Mouse (Mus musculus): ENCODE results near the gene Mex3d. TPM values are rescaled to one million over a fixed set of nuclear protein-coding genes. Genes with fewer than 3 reads are reported as not detected.

The Mex3d gene
- polyA plus RNA-seq, 1 experiment: 0.53 TPM

- peaks cover 7% of the 10 kb centered on the region for H3K9me3 ChIP-seq (ENCODE audit: control insufficient read depth, low read length)
- no peak for TF ChIP-seq GATA1 (IDR thresholded peaks at IDR 0.05; ENCODE audit: low read length)
- no peak for TF ChIP-seq TAL1 (IDR thresholded peaks at IDR 0.05; ENCODE audit: low read length)
- no peak overlapping the region for H3K4me3 ChIP-seq (replicated peaks)
- H3K36me3 ChIP-seq (ENCODE audit: control insufficient read depth): no peaks in the 10 kb centered on the region
- peaks cover 56% of the 10 kb centered on the region for H3K27me3 ChIP-seq (ENCODE audit: control insufficient read depth)
- peaks cover 2% of the 10 kb centered on the region for H3K4me1 ChIP-seq (ENCODE audit: control insufficient read depth)
Observed at GRCm38 (mm10) chr10:80369995-80370747, 17.3 kb downstream of the Mex3d start.

GRCm38 (mm10) chr10:80368392-80368791 lies 19.1 kb downstream of the Mex3d start:
- peaks cover 72% of the 10 kb centered on the region for H3K27me3 ChIP-seq (ENCODE audit: control insufficient read depth)
- H3K4me3 ChIP-seq (replicated peaks): no peak overlapping the region
- TF ChIP-seq GATA1 (IDR thresholded peaks at IDR 0.05; ENCODE audit: low read length) (no peak), TAL1 (IDR thresholded peaks at IDR 0.05; ENCODE audit: low read length) (no peak)
- no peaks in the 10 kb centered on the region for H3K36me3 ChIP-seq (ENCODE audit: control insufficient read depth)
- H3K9me3 ChIP-seq (ENCODE audit: control insufficient read depth, low read length): peaks cover 7% of the 10 kb centered on the region
- peaks cover 2% of the 10 kb centered on the region for H3K4me1 ChIP-seq (ENCODE audit: control insufficient read depth)

DNA sequence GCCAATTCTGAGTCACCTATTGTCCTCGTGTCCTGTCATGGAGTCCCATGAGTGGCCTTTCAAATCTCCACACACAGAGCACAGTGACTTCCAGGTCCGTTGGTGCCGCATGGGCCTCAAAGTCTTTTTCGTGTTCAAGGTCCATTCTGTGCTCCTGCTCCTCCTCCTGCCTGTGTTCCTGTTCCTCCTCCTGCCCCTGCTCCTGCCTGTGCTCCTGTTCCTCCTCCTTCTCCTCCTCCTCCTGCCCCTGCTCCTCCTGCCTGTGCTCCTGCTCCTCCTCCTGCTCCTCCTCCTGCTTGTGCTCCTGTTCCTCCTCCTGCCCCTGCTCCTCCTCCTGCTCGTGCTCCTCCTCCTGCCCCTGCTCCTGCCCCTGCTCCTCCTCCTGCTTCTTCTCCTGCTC lies 19.5 kb downstream of the Mex3d start:
- H3K4me1 ChIP-seq (ENCODE audit: control insufficient read depth): peaks cover 2% of the 10 kb centered on the region
- H3K36me3 ChIP-seq (ENCODE audit: control insufficient read depth): no peaks in the 10 kb centered on the region
- peaks cover 7% of the 10 kb centered on the region for H3K9me3 ChIP-seq (ENCODE audit: control insufficient read depth, low read length)
- no peak overlapping the region for H3K4me3 ChIP-seq (replicated peaks)
- no peak for TF ChIP-seq TAL1 (IDR thresholded peaks at IDR 0.05; ENCODE audit: low read length)
- TF ChIP-seq GATA1 (IDR thresholded peaks at IDR 0.05; ENCODE audit: low read length): no peak
- H3K27me3 ChIP-seq (ENCODE audit: control insufficient read depth): peaks cover 72% of the 10 kb centered on the region

GRCm38 (mm10) chr10:80365736-80366135 lies 21.7 kb downstream of the Mex3d start:
- H3K27me3 ChIP-seq (ENCODE audit: control insufficient read depth): peaks cover 74% of the 10 kb centered on the region
- no peak overlapping the region for H3K4me3 ChIP-seq (replicated peaks)
- no peaks in the 10 kb centered on the region for H3K36me3 ChIP-seq (ENCODE audit: control insufficient read depth)
- TF ChIP-seq GATA1 (IDR thresholded peaks at IDR 0.05; ENCODE audit: low read length) (no peak), TAL1 (IDR thresholded peaks at IDR 0.05; ENCODE audit: low read length) (no peak)
- no peaks in the 10 kb centered on the region; the same call in 1 of the 2 replicates for H3K4me1 ChIP-seq (ENCODE audit: control insufficient read depth)
- peaks cover 14% of the 10 kb centered on the region for H3K9me3 ChIP-seq (ENCODE audit: control insufficient read depth, low read length)

DNA sequence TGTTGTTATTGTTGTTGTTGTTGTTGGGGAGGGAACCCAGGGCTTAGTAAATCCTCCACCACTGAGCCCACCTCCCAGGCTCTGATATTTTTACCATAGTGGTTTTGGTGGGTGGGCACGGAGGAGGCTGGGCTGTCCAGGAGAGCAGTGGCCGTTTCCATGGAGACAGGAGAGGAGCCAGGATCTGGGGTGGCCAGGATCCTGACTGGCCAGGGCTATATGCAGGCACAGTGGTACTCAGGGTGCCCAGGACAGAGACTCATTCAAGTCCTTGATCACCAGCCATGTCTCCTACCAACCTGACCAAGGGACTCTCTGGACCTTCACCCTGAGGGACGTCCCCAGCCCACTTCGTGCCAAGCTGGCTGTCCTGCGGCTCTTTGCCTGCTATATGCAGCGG lies 23.7 kb downstream of the Mex3d start:
- peaks cover 85% of the 10 kb centered on the region for H3K27me3 ChIP-seq (ENCODE audit: control insufficient read depth)
- no peaks in the 10 kb centered on the region for H3K36me3 ChIP-seq (ENCODE audit: control insufficient read depth)
- H3K9me3 ChIP-seq (ENCODE audit: control insufficient read depth, low read length): peaks cover 13% of the 10 kb centered on the region
- H3K4me1 ChIP-seq (ENCODE audit: control insufficient read depth): no peaks in the 10 kb centered on the region; the same call in 1 of the 2 replicates
- no peak overlapping the region for H3K4me3 ChIP-seq (replicated peaks)
- TF ChIP-seq GATA1 (IDR thresholded peaks at IDR 0.05; ENCODE audit: low read length) (no peak), TAL1 (IDR thresholded peaks at IDR 0.05; ENCODE audit: low read length) (no peak)

DNA sequence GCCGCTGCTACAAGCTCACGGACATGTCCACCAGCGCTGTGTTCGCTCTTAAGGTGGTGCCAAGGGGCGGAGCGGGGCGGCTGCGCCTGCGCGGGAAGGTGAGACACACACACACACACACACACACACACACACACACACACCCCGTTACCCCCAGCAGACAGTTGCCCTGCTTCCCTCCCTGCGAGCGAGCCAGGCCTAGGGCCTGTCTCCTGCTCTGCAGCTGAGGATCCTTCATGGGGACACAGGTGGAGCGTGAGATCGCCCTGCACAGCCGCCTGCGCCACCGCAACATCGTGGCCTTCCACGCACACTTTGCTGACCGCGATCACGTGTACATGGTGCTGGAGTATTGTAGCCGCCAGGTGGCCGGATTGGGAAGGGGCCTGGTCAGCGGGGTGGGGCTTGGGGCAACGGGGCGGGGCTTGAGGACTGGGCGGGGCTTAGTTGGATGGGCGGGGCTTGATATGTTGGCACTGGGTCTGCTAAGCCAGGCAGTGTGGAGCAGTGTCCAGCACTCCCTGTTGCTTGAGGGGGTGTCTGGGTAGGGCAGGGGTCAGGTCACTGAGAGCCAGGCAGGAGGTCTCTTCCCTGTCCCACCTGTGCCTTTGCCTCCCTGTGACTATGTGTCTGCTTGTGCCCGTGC lies 29.3 kb downstream of the Mex3d start:
- Histone ChIP-seq H3K4me1 (ENCODE audit: control insufficient read depth) (peaks cover 5% of the 10 kb centered on the region), H3K4me3 (replicated peaks) (no peak overlapping the region), H3K9me3 (ENCODE audit: control insufficient read depth, low read length) (peaks cover 19% of the 10 kb centered on the region; the same call in 1 of the 2 replicates), H3K27me3 (ENCODE audit: control insufficient read depth) (peaks cover 97% of the 10 kb centered on the region), H3K36me3 (ENCODE audit: control insufficient read depth) (no peaks in the 10 kb centered on the region)
- TF ChIP-seq TAL1 (IDR thresholded peaks at IDR 0.05; ENCODE audit: low read length) (no peak), GATA1 (IDR thresholded peaks at IDR 0.05; ENCODE audit: low read length) (no peak)

DNA sequence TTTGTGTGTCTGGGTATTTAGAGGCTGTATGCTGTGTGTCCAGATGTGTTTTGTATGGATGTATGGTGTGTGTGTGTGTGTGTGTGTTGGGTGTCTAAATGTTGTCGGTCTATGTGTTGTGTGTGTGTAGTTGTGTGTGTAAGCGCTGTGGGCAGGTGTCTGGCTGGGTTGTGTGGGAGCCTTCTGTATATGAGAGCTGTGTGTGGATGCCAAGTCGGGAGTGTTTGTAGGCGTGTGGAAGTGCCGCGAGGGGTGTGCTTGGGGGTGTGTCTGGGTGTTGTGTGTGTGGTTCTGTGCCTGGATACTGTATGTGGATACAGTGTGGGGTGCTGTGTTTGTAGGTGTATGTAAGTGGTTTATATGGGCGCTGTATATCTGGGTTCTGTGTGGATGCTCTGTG lies 30.1 kb downstream of the Mex3d start:
- Histone ChIP-seq H3K27me3 (ENCODE audit: control insufficient read depth) (peaks cover 97% of the 10 kb centered on the region), H3K4me3 (replicated peaks) (no peak overlapping the region), H3K36me3 (ENCODE audit: control insufficient read depth) (no peaks in the 10 kb centered on the region), H3K4me1 (ENCODE audit: control insufficient read depth) (peaks cover 5% of the 10 kb centered on the region), H3K9me3 (ENCODE audit: control insufficient read depth, low read length) (peaks cover 13% of the 10 kb centered on the region; the same call in 1 of the 2 replicates)
- no peak for TF ChIP-seq GATA1 (IDR thresholded peaks at IDR 0.05; ENCODE audit: low read length)
- no peak for TF ChIP-seq TAL1 (IDR thresholded peaks at IDR 0.05; ENCODE audit: low read length)

DNA sequence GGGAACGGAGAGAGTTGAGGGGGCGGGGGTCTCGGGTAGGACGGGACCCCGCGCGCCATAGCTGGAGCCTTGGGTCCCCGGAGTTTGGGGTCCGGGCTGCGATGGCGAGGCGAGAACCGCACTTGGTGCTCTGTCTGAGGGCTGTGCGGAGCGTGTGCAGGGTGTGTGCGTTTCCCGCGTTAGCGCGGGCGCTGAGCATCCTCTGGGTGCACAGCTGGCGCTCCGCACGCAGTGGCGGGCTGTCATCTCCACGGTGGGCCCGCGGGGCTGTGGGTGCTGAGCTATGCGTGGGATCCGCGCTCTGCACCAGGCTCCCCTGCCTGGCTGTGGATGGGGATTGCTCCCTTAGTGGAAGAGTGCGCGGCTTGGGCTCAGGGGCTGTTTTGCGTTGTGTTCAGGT lies 30.7 kb downstream of the Mex3d start:
- H3K27me3 ChIP-seq (ENCODE audit: control insufficient read depth): peaks cover 100% of the 10 kb centered on the region
- no peak overlapping the region for H3K4me3 ChIP-seq (replicated peaks)
- TF ChIP-seq TAL1 (IDR thresholded peaks at IDR 0.05; ENCODE audit: low read length) (no peak), GATA1 (IDR thresholded peaks at IDR 0.05; ENCODE audit: low read length) (no peak)
- no peaks in the 10 kb centered on the region for H3K36me3 ChIP-seq (ENCODE audit: control insufficient read depth)
- peaks cover 12% of the 10 kb centered on the region; the same call in 1 of the 2 replicates for H3K9me3 ChIP-seq (ENCODE audit: control insufficient read depth, low read length)
- H3K4me1 ChIP-seq (ENCODE audit: control insufficient read depth): peaks cover 5% of the 10 kb centered on the region

- Histone ChIP-seq H3K4me1 (ENCODE audit: control insufficient read depth) (peaks cover 5% of the 10 kb centered on the region), H3K9me3 (ENCODE audit: control insufficient read depth, low read length) (peaks cover 12% of the 10 kb centered on the region; the same call in 1 of the 2 replicates), H3K27me3 (ENCODE audit: control insufficient read depth) (peaks cover 100% of the 10 kb centered on the region), H3K36me3 (ENCODE audit: control insufficient read depth) (no peaks in the 10 kb centered on the region), H3K4me3 (replicated peaks) (no peak within 1 kb of the TSS)
- TF ChIP-seq TAL1 (IDR thresholded peaks at IDR 0.05; ENCODE audit: low read length) (no peak), GATA1 (IDR thresholded peaks at IDR 0.05; ENCODE audit: low read length) (no peak)
Observed at GRCm38 (mm10) chr10:80356001-80356682, 31.3 kb downstream of the Mex3d start, which contains the start of gene Plk5. Plk5 (plus strand) TSS chr10:80356459.

Data from erythroblast, embryonic 14.5 days (primary cell).